8 mouse cellular contexts compared by ENCODE assay signal in the genomic region with DNA sequence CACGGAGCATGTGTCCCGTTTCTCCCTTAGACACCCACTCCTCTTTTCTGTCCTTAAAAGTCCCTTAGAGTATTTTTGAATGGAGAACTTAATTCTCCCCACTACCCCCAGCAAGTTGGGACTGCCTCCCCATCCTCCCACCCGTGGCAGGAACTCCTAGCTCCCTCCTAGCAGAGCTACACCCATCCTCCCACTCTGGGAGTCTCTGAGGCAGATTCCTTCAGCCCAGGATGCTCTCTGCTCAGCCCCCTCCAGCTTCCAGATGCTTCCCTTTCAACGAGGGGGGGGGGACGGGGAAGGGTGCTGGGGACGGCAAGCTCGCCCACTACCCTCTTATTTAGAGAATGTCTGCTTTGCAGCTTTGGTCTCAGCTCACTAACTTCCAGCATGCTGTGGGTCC. TPM values are rescaled to one million over a fixed set of nuclear protein-coding genes. Genes with fewer than 3 reads are reported as not detected.
DNase-seq lines count a peak whose midpoint lies in the region; ATAC-seq and TF ChIP-seq lines count a peak whose summit lies in the region.

No protein-coding gene starts in this region.

- peak overlapping the region; percentile 84 for H3K4me2 ChIP-seq in liver, embryonic 11.5 days
- no peak overlapping the region; the same call in 1 of the 2 replicates for H3K4me2 ChIP-seq in liver, postnatal 0 days (ENCODE audit: low read depth, low read length)
- peak overlapping the region; percentile 83 for H3K4me2 ChIP-seq in forebrain, embryonic 13.5 days
- peak overlapping the region; percentile 84 for H3K4me2 ChIP-seq in intestine, embryonic 14.5 days (ENCODE audit: low read length)
- H3K4me2 ChIP-seq in neural tube, embryonic 13.5 days = peak overlapping the region; percentile 88

- H3K36me3 ChIP-seq in liver, embryonic 11.5 days (ENCODE audit: control insufficient read depth, insufficient read depth, low read length) = no peaks in the 10 kb centered on the region
- no peaks in the 10 kb centered on the region for H3K36me3 ChIP-seq in liver, postnatal 0 days (replicated peaks; ENCODE audit: insufficient read depth, low read length)
- H3K36me3 ChIP-seq in forebrain, embryonic 13.5 days (ENCODE audit: poor library complexity, severe bottlenecking) = no peaks in the 10 kb centered on the region
- no peaks in the 10 kb centered on the region for H3K36me3 ChIP-seq in intestine, embryonic 14.5 days (ENCODE audit: control insufficient read depth, insufficient read depth, low read length)
- H3K36me3 ChIP-seq in neural tube, embryonic 13.5 days = no peaks in the 10 kb centered on the region

- no peak overlapping the region for H3K4me3 ChIP-seq in liver, embryonic 11.5 days (ENCODE audit: low read depth, low read length)
- no peak overlapping the region for H3K4me3 ChIP-seq in liver, postnatal 0 days (ENCODE audit: low read depth, low read length)
- H3K4me3 ChIP-seq in forebrain, embryonic 13.5 days = peak overlapping the region; percentile 45
- H3K4me3 ChIP-seq in intestine, embryonic 14.5 days (ENCODE audit: low read depth, low read length) = peak overlapping the region; percentile 46
- peak overlapping the region; percentile 49; the same call in 1 of the 2 replicates for H3K4me3 ChIP-seq in neural tube, embryonic 13.5 days

- H3K27me3 ChIP-seq in liver, embryonic 11.5 days (replicated peaks; ENCODE audit: control insufficient read depth, insufficient read depth, low read length) = peaks cover 30% of the 10 kb centered on the region
- peaks cover 20% of the 10 kb centered on the region for H3K27me3 ChIP-seq in liver, postnatal 0 days (ENCODE audit: insufficient read depth, low read length)
- H3K27me3 ChIP-seq in forebrain, embryonic 13.5 days = peaks cover 41% of the 10 kb centered on the region
- peaks cover 5% of the 10 kb centered on the region; the same call in 1 of the 2 replicates for H3K27me3 ChIP-seq in intestine, embryonic 14.5 days (replicated peaks; ENCODE audit: control insufficient read depth, insufficient read depth, low read length)
- peaks cover 38% of the 10 kb centered on the region for H3K27me3 ChIP-seq in neural tube, embryonic 13.5 days

- no peak for ATAC-seq in liver, embryonic 11.5 days (replicated peaks; ENCODE audit: low FRiP score)
- no peak for ATAC-seq in liver, postnatal 0 days
- no peak for ATAC-seq in forebrain, embryonic 13.5 days
- ATAC-seq in intestine, embryonic 14.5 days (replicated peaks; ENCODE audit: low FRiP score, low TSS enrichment, low read depth) = no peak
- peak; percentile 13; the same call in 1 of the 2 replicates for ATAC-seq in neural tube, embryonic 13.5 days (ENCODE audit: low read depth)

- no peak for DNase-seq in liver, embryonic 11.5 days (ENCODE audit: low spot score)
- DNase-seq in liver, postnatal 0 days = no peak
- DNase-seq in intestine, embryonic 14.5 days (ENCODE audit: low spot score) = no peak
- no peak for DNase-seq in thymus, postnatal 0 days (ENCODE audit: low spot score)
- no peak for DNase-seq in gastrocnemius, postnatal 4 days (ENCODE audit: low spot score in 2 of 2)
- DNase-seq in lung, postnatal 4 days = no peak

- WGBS in liver, embryonic 11.5 days = 13% methylated on average over 7 of the region's 7 CpGs
- 22% methylated on average over 7 of the region's 7 CpGs for WGBS in liver, postnatal 0 days (ENCODE audit: insufficient replicate concordance)
- WGBS in forebrain, embryonic 13.5 days = 24% methylated on average over 7 of the region's 7 CpGs
- 13% methylated on average over 7 of the region's 7 CpGs for WGBS in intestine, embryonic 14.5 days
- WGBS in neural tube, embryonic 13.5 days = 24% methylated on average over 7 of the region's 7 CpGs

- no peak overlapping the region for H3K9ac ChIP-seq in liver, embryonic 11.5 days (ENCODE audit: low read depth, low read length)
- no peak overlapping the region for H3K9ac ChIP-seq in liver, postnatal 0 days (replicated peaks)
- peak overlapping the region; percentile 66 for H3K9ac ChIP-seq in forebrain, embryonic 13.5 days
- H3K9ac ChIP-seq in intestine, embryonic 14.5 days (ENCODE audit: low read length) = peak overlapping the region; percentile 55
- H3K9ac ChIP-seq in neural tube, embryonic 13.5 days = peak overlapping the region; percentile 77; the same call in 1 of the 2 replicates

- H3K9me3 ChIP-seq in liver, embryonic 11.5 days (ENCODE audit: control insufficient read depth, low read length) = no peaks in the 10 kb centered on the region
- H3K9me3 ChIP-seq in liver, postnatal 0 days (ENCODE audit: low read length) = no peaks in the 10 kb centered on the region
- no peaks in the 10 kb centered on the region for H3K9me3 ChIP-seq in forebrain, embryonic 13.5 days (replicated peaks)
- H3K9me3 ChIP-seq in intestine, embryonic 14.5 days (ENCODE audit: control insufficient read depth, low read length) = no peaks in the 10 kb centered on the region
- H3K9me3 ChIP-seq in neural tube, embryonic 13.5 days = no peaks in the 10 kb centered on the region

- no peak overlapping the region for H3K27ac ChIP-seq in liver, embryonic 11.5 days (ENCODE audit: low read depth, low read length)
- no peak overlapping the region for H3K27ac ChIP-seq in liver, postnatal 0 days (ENCODE audit: low read depth)
- no peak overlapping the region for H3K27ac ChIP-seq in forebrain, embryonic 13.5 days
- H3K27ac ChIP-seq in intestine, embryonic 14.5 days (ENCODE audit: low read depth) = peak overlapping the region; percentile 62; the same call in 1 of the 2 replicates
- no peak overlapping the region for H3K27ac ChIP-seq in neural tube, embryonic 13.5 days (replicated peaks)

- no peak for TF ChIP-seq CTCF in liver, postnatal 0 days (IDR thresholded peaks at IDR 0.05; ENCODE audit: low read depth)

- TF ChIP-seq EP300 in liver, postnatal 0 days (IDR thresholded peaks at IDR 0.05; ENCODE audit: low read depth) = no peak

- H3K4me1 ChIP-seq in liver, embryonic 11.5 days (replicated peaks; ENCODE audit: control insufficient read depth, insufficient read depth, low read length) = peaks cover 7% of the 10 kb centered on the region
- peaks cover 5% of the 10 kb centered on the region for H3K4me1 ChIP-seq in liver, postnatal 0 days (ENCODE audit: insufficient read depth)
- peaks cover 10% of the 10 kb centered on the region for H3K4me1 ChIP-seq in forebrain, embryonic 13.5 days
- peaks cover 4% of the 10 kb centered on the region; the same call in 1 of the 2 replicates for H3K4me1 ChIP-seq in intestine, embryonic 14.5 days (replicated peaks; ENCODE audit: control insufficient read depth, insufficient read depth, low read length)
- peaks cover 14% of the 10 kb centered on the region for H3K4me1 ChIP-seq in neural tube, embryonic 13.5 days (replicated peaks)

RNA-seq across cellular contexts. Expression of a gene that starts 1.1 kb away (rescaled TPM):
- 1.4 and 2.6 TPM in 2 replicates for polyA plus RNA-seq in liver, embryonic 11.5 days (2014; fragmentation: Nextera tagmentation; extraction: Ambion mirVana)
- 0.65 and 0.92 TPM in 2 replicates for polyA plus RNA-seq in liver, postnatal 0 days (2015; fragmentation: Nextera tagmentation; extraction: Ambion mirVana)
- 0.49 and 0.78 TPM in 2 replicates for polyA plus RNA-seq in forebrain, embryonic 13.5 days (2015; fragmentation: Nextera tagmentation; extraction: Ambion mirVana)
- 30.6 and 34.6 TPM in 2 replicates for polyA plus RNA-seq in intestine, embryonic 14.5 days (2014; fragmentation: Nextera tagmentation; extraction: Ambion mirVana)
- 2.2 and 3.0 TPM in 2 replicates for polyA plus RNA-seq in neural tube, embryonic 13.5 days (2015; fragmentation: Nextera tagmentation; extraction: Ambion mirVana)
- polyA plus RNA-seq in thymus, postnatal 0 days (2015; fragmentation: Nextera tagmentation; extraction: Ambion mirVana) = 0.51 and 0.54 TPM in 2 replicates
- under 1 TPM; 0.57 to 0.69 TPM for total RNA-seq in gastrocnemius, postnatal 4 days (2021)

RNA-seq across cellular contexts. Expression of a gene that starts 27.1 kb away (rescaled TPM):
- polyA plus RNA-seq in liver, embryonic 11.5 days (2014; fragmentation: Nextera tagmentation; extraction: Ambion mirVana) = 34.2 and 35.4 TPM in 2 replicates
- polyA plus RNA-seq in liver, postnatal 0 days (2015; fragmentation: Nextera tagmentation; extraction: Ambion mirVana) = 26.6 and 27.4 TPM in 2 replicates
- 18.1 and 19.4 TPM in 2 replicates for polyA plus RNA-seq in forebrain, embryonic 13.5 days (2015; fragmentation: Nextera tagmentation; extraction: Ambion mirVana)
- polyA plus RNA-seq in intestine, embryonic 14.5 days (2014; fragmentation: Nextera tagmentation; extraction: Ambion mirVana) = 71.1 and 73.5 TPM in 2 replicates
- polyA plus RNA-seq in neural tube, embryonic 13.5 days (2015; fragmentation: Nextera tagmentation; extraction: Ambion mirVana) = 25.4 and 26.7 TPM in 2 replicates
- polyA plus RNA-seq in thymus, postnatal 0 days (2015; fragmentation: Nextera tagmentation; extraction: Ambion mirVana) = 26.9 and 29.4 TPM in 2 replicates
- total RNA-seq in gastrocnemius, postnatal 4 days (2021) = 100 to 1,000 TPM; 172 to 194 TPM

Comparison
In these comparisons a context has a peak if more than half of its experiments do, and no peak if none do; other contexts are left out.
1. H3K4me3 ChIP-seq: peak in forebrain, embryonic 13.5 days (single experiment), intestine, embryonic 14.5 days (single experiment) and neural tube, embryonic 13.5 days (single experiment); none in liver, embryonic 11.5 days (single experiment) and liver, postnatal 0 days (single experiment).
2. H3K9ac ChIP-seq: peak in forebrain, embryonic 13.5 days (single experiment), intestine, embryonic 14.5 days (single experiment) and neural tube, embryonic 13.5 days (single experiment); none in liver, embryonic 11.5 days (single experiment) and liver, postnatal 0 days (single experiment).